Mouse (Mus musculus) thymus, adult 2 months (tissue): ENCODE measurements around the gene Sdhaf1. TPM values are rescaled to one million over a fixed set of nuclear protein-coding genes. Genes with fewer than 3 reads are reported as not detected.

ENCODE experiments used
- DNase-seq: peaks from one replicate; pipeline ENCODE4 v3.0.0; 2021
- H3K27ac ChIP-seq: fragments of 200-500 bp; 2 replicates; pipeline ENCODE4 v1.5.1; 2012; ENCODE audit warnings: low read length, control low read depth; ENCODE audit not compliant: control insufficient read depth, insufficient read depth
- H3K27me3 ChIP-seq: fragments of 200-500 bp; 2 replicates; pipeline ENCODE4 v1.6.1; 2012; ENCODE audit warnings: mild to moderate bottlenecking, low read length, moderate library complexity, mixed read lengths; ENCODE audit not compliant: control insufficient read depth, insufficient read depth
- H3K36me3 ChIP-seq: fragments of 200-500 bp; 2 replicates; pipeline ENCODE4 v1.6.1; 2012; ENCODE audit warnings: mild to moderate bottlenecking, low read length, moderate library complexity; ENCODE audit not compliant: control insufficient read depth, insufficient read depth
- H3K4me1 ChIP-seq: fragments of 200-500 bp; replicated peaks from 2 replicates; pipeline ENCODE4 v1.6.1; 2012; ENCODE audit warnings: low read length; ENCODE audit not compliant: control insufficient read depth, insufficient read depth
- H3K4me3 ChIP-seq: fragments of 200-500 bp; 2 replicates; pipeline ENCODE4 v1.5.1; 2012; ENCODE audit warnings: mild to moderate bottlenecking, low read length, control low read depth, moderate library complexity; ENCODE audit not compliant: control insufficient read depth, insufficient read depth
- CTCF ChIP-seq: fragments of 200-500 bp; IDR thresholded peaks from 2 replicates; pipeline ENCODE4 v1.5.1; 2012; ENCODE audit warnings: mild to moderate bottlenecking, control low read depth, low read length, moderate library complexity, borderline replicate concordance; ENCODE audit not compliant: control insufficient read depth, poor library complexity, insufficient read depth; ENCODE audit errors: extremely low read depth
- POLR2A ChIP-seq: fragments of 200-500 bp; IDR thresholded peaks from 2 replicates; pipeline ENCODE4 v1.6.1; 2012; ENCODE audit warnings: mild to moderate bottlenecking, low read length, control low read depth, moderate library complexity; ENCODE audit not compliant: control insufficient read depth, poor library complexity, insufficient read depth; ENCODE audit errors: extremely low read depth
- WGBS: fragments of 180-500 bp; shearing (Covaris S2); methylation state at CpG from one replicate; pipeline ENCODE4 v1.1.7; 2018; 5-methylcytosine and 5-hydroxymethylcytosine counted together
- polyA plus RNA-seq: library from polyadenylated mRNA; depleted of rRNA; stranded (reverse); fragments of >200 nt; gene quantifications from 2 replicates; pipeline ENCODE4 v1.2.3, GENCODE M21; 2012

Gene Sdhaf1
- polyA plus RNA-seq, 1 experiment, result 26.9 TPM

- Histone ChIP-seq H3K4me1 (peaks cover 11% of the 10 kb centered on the region), H3K27me3 (no peaks in the 10 kb centered on the region), H3K36me3 (no peaks in the 10 kb centered on the region), H3K27ac (peak within 1 kb of the TSS; percentile 84), H3K4me3 (peak within 1 kb of the TSS; percentile 63)
- peak; percentile 74 for DNase-seq
- under 1% methylated on average over 63 of the region's 63 CpGs for WGBS
- no peak for TF ChIP-seq POLR2A
- TF ChIP-seq CTCF, result peak; percentile 50; the same call in 1 of the 2 replicates
Observed at GRCm38 (mm10) chr7:30321539-30322284, 2.0 kb downstream of the Sdhaf1 start, which contains the start of gene E130208F15Rik. Gene E130208F15Rik (plus strand): TSS chr7:30321740.

- Histone ChIP-seq H3K27me3 (no peaks in the 10 kb centered on the region), H3K27ac (no peak overlapping the region), H3K4me1 (peaks cover 11% of the 10 kb centered on the region), H3K4me3 (no peak overlapping the region), H3K36me3 (no peaks in the 10 kb centered on the region)
- 90% methylated on average over 2 of the region's 2 CpGs for WGBS
- DNase-seq, result no peak
- TF ChIP-seq POLR2A (no peak), CTCF (no peak)
Observed at GRCm38 (mm10) chr7:30320946-30321345, 2.7 kb downstream of the Sdhaf1 start.

- TF ChIP-seq CTCF (no peak), POLR2A (no peak)
Observed at GRCm38 (mm10) chr7:30318142-30318541, 5.6 kb downstream of the Sdhaf1 start.

GRCm38 (mm10) chr7:30315559-30316529, 7.9 kb downstream of the Sdhaf1 start:
- no peak for DNase-seq
- H3K27ac ChIP-seq, result no peak overlapping the region
- H3K4me1 ChIP-seq, result no peaks in the 10 kb centered on the region
- H3K4me3 ChIP-seq, result no peak overlapping the region
- H3K36me3 ChIP-seq, result no peaks in the 10 kb centered on the region
- H3K27me3 ChIP-seq, result no peaks in the 10 kb centered on the region
- 87% methylated on average over 13 of the region's 13 CpGs for WGBS
- TF ChIP-seq CTCF, result no peak
- TF ChIP-seq POLR2A, result no peak

More at GRCm38 (mm10) chr7:30318142-30318541, 5.6 kb downstream of the Sdhaf1 start:
- Histone ChIP-seq H3K36me3 (no peaks in the 10 kb centered on the region), H3K27me3 (no peaks in the 10 kb centered on the region), H3K4me1 (peaks cover 8% of the 10 kb centered on the region), H3K4me3 (no peak overlapping the region), H3K27ac (no peak overlapping the region)
- WGBS, result 98% methylated on average over 3 of the region's 3 CpGs
- no peak for DNase-seq

GRCm38 (mm10) chr7:30314721-30315155, 9.0 kb downstream of the Sdhaf1 start, which contains the start of gene Syne4:
Gene Syne4 (plus strand): TSS chr7:30314807.
- no peaks in the 10 kb centered on the region for H3K4me1 ChIP-seq
- DNase-seq, result no peak
- TF ChIP-seq CTCF (no peak), POLR2A (no peak)
- 76% methylated on average over 9 of the region's 9 CpGs for WGBS
- no peaks in the 10 kb centered on the region for H3K36me3 ChIP-seq
- H3K4me3 ChIP-seq, result no peak within 1 kb of the TSS
- H3K27me3 ChIP-seq, result no peaks in the 10 kb centered on the region
- no peak within 1 kb of the TSS for H3K27ac ChIP-seq

- no peaks in the 10 kb centered on the region for H3K36me3 ChIP-seq
- WGBS, result 91% methylated on average over 27 of the region's 27 CpGs
- H3K27me3 ChIP-seq, result no peaks in the 10 kb centered on the region
- no peak overlapping the region for H3K27ac ChIP-seq
- H3K4me3 ChIP-seq, result no peak overlapping the region
- H3K4me1 ChIP-seq, result peaks cover 8% of the 10 kb centered on the region
- DNase-seq, result no peak
- TF ChIP-seq CTCF, result no peak
- no peak for TF ChIP-seq POLR2A
Observed at GRCm38 (mm10) chr7:30313666-30314320, 9.9 kb downstream of the Sdhaf1 start.

GRCm38 (mm10) chr7:30310136-30310535, 13.6 kb downstream of the Sdhaf1 start:
- peaks cover 12% of the 10 kb centered on the region for H3K4me1 ChIP-seq
- no peaks in the 10 kb centered on the region for H3K36me3 ChIP-seq
- no peak overlapping the region for H3K27ac ChIP-seq
- WGBS, result 93% methylated on average over 12 of the region's 12 CpGs
- no peak for DNase-seq
- H3K4me3 ChIP-seq, result no peak overlapping the region
- no peak for TF ChIP-seq CTCF
- TF ChIP-seq POLR2A, result no peak
- no peaks in the 10 kb centered on the region for H3K27me3 ChIP-seq
